Mouse (Mus musculus) heart, postnatal 0 days (tissue): Measurements from ENCODE around the gene Optc. TPM values are rescaled to one million over a fixed set of nuclear protein-coding genes. Genes with fewer than 3 reads are reported as not detected.

Experiments
- ATAC-seq: fragments of 200-750 bp; cut with Nextera tagmentation; 2 replicates; pipeline ENCODE4 v1.8.0; 2017; ENCODE audit warnings: low read depth, moderate number of reproducible peaks, moderate library complexity; ENCODE audit not compliant: insufficient read depth
- DNase-seq: peaks from one replicate; pipeline ENCODE4 v3.0.0-alpha.2; 2016; ENCODE audit warnings: low spot score
- H3K27ac ChIP-seq: fragments of 300-500 bp; sonication (generic); 2 replicates; pipeline ENCODE4 v1.5.1; 2014; ENCODE audit warnings: low read depth, mild to moderate bottlenecking
- H3K27me3 ChIP-seq: fragments of 300-500 bp; sonication (generic); 2 replicates; pipeline ENCODE4 v1.6.1; 2014; ENCODE audit warnings: low read length, mixed read lengths; ENCODE audit not compliant: control insufficient read depth, insufficient read depth
- H3K36me3 ChIP-seq: fragments of 300-500 bp; sonication (generic); replicated peaks from 2 replicates; pipeline ENCODE4 v1.6.1; 2014; ENCODE audit warnings: low read length, mixed read lengths; ENCODE audit not compliant: control insufficient read depth, insufficient read depth
- H3K4me1 ChIP-seq: fragments of 300-500 bp; sonication (generic); 2 replicates; pipeline ENCODE4 v1.6.1; 2014; ENCODE audit warnings: antibody characterized with exemption; ENCODE audit not compliant: control insufficient read depth, insufficient read depth
- H3K4me2 ChIP-seq: fragments of 300-500 bp; sonication (generic); 2 replicates; pipeline ENCODE4 v1.6.1; 2014; ENCODE audit warnings: low read depth, mild to moderate bottlenecking, low read length, moderate library complexity
- H3K4me3 ChIP-seq: fragments of 300-500 bp; sonication (generic); 2 replicates; pipeline ENCODE4 v1.5.1; 2014; ENCODE audit warnings: low read depth, low read length
- H3K9ac ChIP-seq: fragments of 300-500 bp; sonication (generic); replicated peaks from 2 replicates; pipeline ENCODE4 v1.6.1; 2014; ENCODE audit warnings: low read depth, low read length, mixed read lengths
- H3K9me3 ChIP-seq: fragments of 300-500 bp; sonication (generic); replicated peaks from 2 replicates; pipeline ENCODE4 v1.6.1; 2016; ENCODE audit warnings: low read length; ENCODE audit not compliant: control insufficient read depth
- CTCF ChIP-seq: IDR thresholded peaks from 2 replicates; pipeline ENCODE4 v1.5.1; 2016; ENCODE audit warnings: antibody characterized with exemption, control low read depth, low read depth
- EP300 ChIP-seq: IDR thresholded peaks from 2 replicates; pipeline ENCODE4 v1.6.1; 2016; ENCODE audit warnings: antibody characterized with exemption, low read depth
- WGBS: fragments of 180-500 bp; shearing (Covaris S2); extraction: QIAGEN DNeasy Blood & Tissue Kit; methylation state at CpG from one replicate; pipeline ENCODE4 v1.1.7; 2014; 5-methylcytosine and 5-hydroxymethylcytosine counted together
- polyA plus RNA-seq: library from polyadenylated mRNA; unstranded; fragments of >200 nt; fragmentation: Nextera tagmentation; extraction: Ambion mirVana; gene quantifications from 2 replicates; pipeline ENCODE4 v1.2.1, GENCODE M21; 2015
- total RNA-seq: library from RNA; depleted of rRNA; stranded (reverse); fragments of >200 nt; gene quantifications from 2 replicates; pipeline ENCODE4 v1.2.3, GENCODE M21; 2014; ENCODE audit warnings: low replicate concordance; rRNA removed

Optc gene
- total RNA-seq (3.2 TPM in 1 of 2 replicates, not detected in the other), polyA plus RNA-seq (0.07 and 0.11 TPM in 2 replicates)

DNA sequence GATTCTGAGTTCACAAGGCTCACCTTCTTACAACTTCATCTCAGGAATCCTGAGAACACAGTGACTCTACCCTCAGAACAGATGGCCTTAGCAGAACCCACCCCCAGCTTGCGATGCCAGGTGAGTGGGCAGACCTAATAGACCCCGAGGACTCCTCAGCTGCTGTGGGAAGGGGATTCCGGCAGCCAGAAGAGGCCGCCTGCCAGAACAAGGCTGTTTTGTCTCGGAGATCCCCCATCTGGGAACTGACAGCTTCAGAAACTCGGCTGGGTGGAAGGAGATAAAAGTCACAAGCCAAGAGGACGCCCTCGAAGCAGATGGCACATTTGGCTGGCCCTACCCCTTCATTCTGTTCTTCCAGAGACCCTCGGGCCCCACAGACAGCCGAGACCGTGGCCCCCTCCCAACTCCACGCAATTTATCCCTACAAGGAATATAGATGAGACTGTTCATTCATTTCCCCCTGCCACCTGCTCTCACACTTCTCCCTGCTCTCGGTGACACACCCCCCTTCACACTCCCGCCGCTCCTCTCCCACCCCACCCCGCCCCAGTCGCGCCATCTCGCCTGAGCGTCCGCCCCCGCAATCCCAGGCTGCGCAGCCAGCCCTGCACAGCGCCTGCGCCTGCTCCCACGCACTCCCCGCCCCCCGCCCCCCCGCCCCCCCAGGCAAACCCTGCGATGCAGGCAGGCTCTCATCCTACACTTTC is at the start of gene Optc:
Optc (minus strand) TSS at position 51 of the 710 bp plus-strand sequence.
- TF ChIP-seq CTCF (no peak), EP300 (no peak)
- no peaks in the 10 kb centered on the region for H3K9me3 ChIP-seq
- H3K4me2 ChIP-seq: peak within 1 kb of the TSS; percentile 80
- H3K36me3 ChIP-seq: no peaks in the 10 kb centered on the region
- peaks cover 16% of the 10 kb centered on the region for H3K4me1 ChIP-seq
- DNase-seq: no peak
- peak within 1 kb of the TSS; percentile 55; the same call in 1 of the 2 replicates for H3K9ac ChIP-seq
- H3K27me3 ChIP-seq: 0 out of 2 replicates have a peak, but pooled peaks cover 7% of the 10 kb centered on the region
- H3K4me3 ChIP-seq: peak within 1 kb of the TSS; percentile 41
- ATAC-seq: peak; percentile 72
- 5% methylated on average over 27 of the region's 30 CpGs for WGBS
- H3K27ac ChIP-seq: peak within 1 kb of the TSS; percentile 64

DNA sequence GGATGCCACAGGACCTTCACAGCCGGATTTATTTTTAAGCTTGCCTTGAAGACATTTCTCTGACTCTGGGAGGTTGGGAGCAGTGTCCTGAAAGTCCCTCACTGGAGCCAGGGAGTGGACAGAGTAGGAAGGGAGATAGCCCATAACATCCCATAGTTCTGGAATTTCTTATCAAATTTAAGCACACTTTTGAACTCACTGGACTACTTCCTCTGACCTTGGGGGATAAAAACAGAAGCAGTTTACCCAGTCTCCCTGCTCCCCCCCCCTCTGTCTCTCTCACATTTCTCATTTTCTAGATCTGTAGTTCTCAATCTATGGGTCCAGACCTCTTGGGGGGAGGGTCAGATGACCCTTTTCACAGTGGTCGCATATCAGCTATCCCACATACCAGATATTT is 46.2 kb upstream of the Optc start:
- Histone ChIP-seq H3K4me2 (no peak overlapping the region), H3K27me3 (no peaks in the 10 kb centered on the region), H3K4me1 (peaks cover 11% of the 10 kb centered on the region), H3K9ac (no peak overlapping the region), H3K4me3 (no peak overlapping the region), H3K36me3 (no peaks in the 10 kb centered on the region), H3K9me3 (no peaks in the 10 kb centered on the region), H3K27ac (no peak overlapping the region)
- ATAC-seq (peak; percentile 44; the same call in 1 of the 2 replicates), DNase-seq (peak; percentile 37)
- WGBS: 20% methylated on average over 2 of the region's 2 CpGs
- TF ChIP-seq CTCF: no peak
- no peak for TF ChIP-seq EP300

DNA sequence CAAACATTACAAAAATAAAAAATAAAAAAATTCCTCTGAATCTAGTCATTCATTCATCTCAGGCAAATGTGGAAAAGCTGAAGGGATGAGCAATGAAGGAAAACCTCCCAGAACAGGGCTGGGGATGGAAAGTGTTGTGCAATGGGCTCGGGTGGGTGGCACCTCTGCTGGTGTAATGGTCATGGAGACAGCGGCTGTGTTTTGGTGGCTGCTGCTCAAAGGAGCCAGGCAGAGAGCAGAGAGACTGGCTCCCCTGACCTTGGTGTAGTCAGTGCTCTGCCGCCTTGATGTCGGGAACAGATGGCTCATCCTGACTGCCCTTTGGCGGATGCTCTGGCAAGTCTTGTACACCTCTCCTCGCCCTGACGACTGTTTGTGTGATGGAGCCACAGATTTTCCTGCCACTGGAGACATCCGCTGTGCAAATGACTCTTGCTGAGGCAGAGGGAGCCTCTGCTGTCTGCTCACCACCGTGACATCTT is 45.5 kb upstream of the Optc start:
- Histone ChIP-seq H3K9me3 (no peaks in the 10 kb centered on the region), H3K4me1 (peaks cover 11% of the 10 kb centered on the region), H3K27ac (no peak overlapping the region), H3K9ac (no peak overlapping the region), H3K27me3 (no peaks in the 10 kb centered on the region), H3K4me3 (no peak overlapping the region), H3K36me3 (no peaks in the 10 kb centered on the region), H3K4me2 (no peak overlapping the region)
- TF ChIP-seq EP300: no peak
- no peak for TF ChIP-seq CTCF
- WGBS: 59% methylated on average over 9 of the region's 9 CpGs
- DNase-seq (no peak), ATAC-seq (no peak)

GRCm38 (mm10) chr1:133951598-133951997 is 43.8 kb upstream of the Optc start:
- WGBS: 53% methylated on average over 6 of the region's 6 CpGs
- no peak for ATAC-seq
- H3K4me1 ChIP-seq: peaks cover 11% of the 10 kb centered on the region
- no peak overlapping the region for H3K4me3 ChIP-seq
- TF ChIP-seq CTCF (no peak), EP300 (no peak)
- no peak for DNase-seq
- no peaks in the 10 kb centered on the region for H3K36me3 ChIP-seq
- H3K9ac ChIP-seq: no peak overlapping the region
- no peak overlapping the region for H3K4me2 ChIP-seq
- no peak overlapping the region for H3K27ac ChIP-seq
- H3K9me3 ChIP-seq: no peaks in the 10 kb centered on the region
- no peaks in the 10 kb centered on the region for H3K27me3 ChIP-seq

- H3K9ac ChIP-seq: no peak overlapping the region
- ATAC-seq: no peak
Observed at GRCm38 (mm10) chr1:133950061-133950782, 42.4 kb upstream of the Optc start.

More at GRCm38 (mm10) chr1:133950061-133950782, 42.4 kb upstream of the Optc start:
- no peak overlapping the region for H3K4me3 ChIP-seq
- WGBS: 46% methylated on average over 7 of the region's 7 CpGs
- H3K27ac ChIP-seq: no peak overlapping the region
- DNase-seq: no peak
- no peak overlapping the region for H3K4me2 ChIP-seq
- H3K36me3 ChIP-seq: no peaks in the 10 kb centered on the region
- peaks cover 11% of the 10 kb centered on the region for H3K4me1 ChIP-seq
- no peak for TF ChIP-seq CTCF
- no peak for TF ChIP-seq EP300
- H3K27me3 ChIP-seq: no peaks in the 10 kb centered on the region
- no peaks in the 10 kb centered on the region for H3K9me3 ChIP-seq
